Mouse (Mus musculus): Measurements from ENCODE around the gene Lbhd1.

DNA sequence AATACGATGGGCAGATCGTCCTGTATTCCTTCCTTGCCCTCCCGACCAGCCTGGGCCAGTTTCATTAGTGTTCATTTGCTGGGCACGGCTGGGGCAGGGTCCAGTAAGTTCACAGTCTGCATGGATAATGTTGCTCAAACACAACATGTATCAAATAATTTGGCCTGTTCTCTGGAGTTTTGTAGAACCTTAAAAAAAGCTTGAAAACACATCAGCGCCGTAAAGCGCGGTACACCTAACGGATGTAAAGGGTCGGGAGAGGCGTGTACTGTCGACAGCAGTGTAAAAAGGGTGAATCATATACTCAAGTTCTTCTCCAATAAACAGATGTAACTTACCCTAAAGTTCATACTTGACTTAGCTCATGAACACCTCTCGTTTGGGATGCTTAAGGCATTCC, 15.0 kb downstream of the Lbhd1 start:
- no peak for TF ChIP-seq CTCF (IDR thresholded peaks at IDR 0.05; ENCODE audit: low read depth, low read length)
- 0 out of 2 replicates have a peak, but pooled peaks have one; percentile 9 for TF ChIP-seq POLR2A (IDR thresholded peaks at IDR 0.05; ENCODE audit: extremely low read depth, insufficient read depth, low read length)
